Mouse (Mus musculus) cerebellum, adult 8-10 months (tissue): Measurements from ENCODE around the gene Acpp.

ENCODE experiments used
- DNase-seq: peaks from one replicate; pipeline ENCODE4 v3.0.0; 2022

The Acpp gene

GRCm38 (mm10) chr9:104247307-104247987 lies 90.1 kb downstream of the Acpp start:
- no peak for DNase-seq

DNA sequence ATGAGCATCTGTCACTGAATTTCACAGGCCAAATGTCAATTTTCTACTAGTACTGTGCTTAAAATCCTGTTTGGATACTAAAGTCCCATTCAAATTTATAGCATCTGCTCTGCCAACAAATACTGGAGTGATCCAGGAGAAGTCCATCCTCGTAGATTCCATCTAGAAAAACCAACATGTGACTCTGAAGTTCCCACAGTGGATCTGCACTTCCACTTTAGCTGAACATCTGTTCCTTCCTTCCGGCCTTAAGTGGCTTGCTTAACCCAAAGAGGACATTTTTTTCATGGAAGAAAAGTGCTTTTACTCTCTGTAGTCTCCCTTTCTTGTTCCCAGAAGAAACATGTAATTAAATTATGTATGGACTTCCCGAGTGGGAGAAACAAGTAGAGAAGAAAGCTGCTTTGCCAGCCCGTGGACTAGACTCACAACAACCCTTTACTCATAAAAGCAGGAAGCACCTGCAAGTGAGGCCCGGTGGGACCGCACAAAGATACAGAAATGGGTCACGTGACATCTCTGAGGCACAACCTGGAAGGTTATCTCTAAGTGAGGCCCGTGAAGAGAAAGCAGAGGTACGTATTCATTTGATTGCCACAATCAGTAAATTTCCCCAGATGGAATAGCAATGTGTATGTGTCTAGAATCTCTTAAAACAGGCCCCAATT lies 93.6 kb downstream of the Acpp start:
- no peak for DNase-seq

- DNase-seq = no peak
Measured at GRCm38 (mm10) chr9:104240146-104240545, 97.4 kb downstream of the Acpp start.

DNA sequence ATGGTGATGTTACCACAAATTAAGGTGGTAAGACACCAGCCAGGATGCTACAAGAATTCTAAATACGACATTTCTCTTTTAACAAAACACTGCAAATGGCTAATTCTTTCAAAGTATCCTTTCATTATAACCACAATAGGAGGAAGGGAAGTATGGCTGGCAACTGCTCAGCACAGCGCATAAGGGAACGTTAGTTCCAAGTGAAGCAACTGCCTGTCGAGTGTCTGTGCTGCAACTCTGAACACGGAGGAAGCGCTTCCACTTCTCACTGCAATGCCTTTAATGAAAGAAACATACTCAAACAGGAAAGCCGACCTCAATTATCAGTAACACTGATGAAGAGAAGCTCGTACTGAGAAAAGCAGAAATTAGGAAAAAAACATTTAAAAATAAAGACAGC lies 98.5 kb downstream of the Acpp start:
- no peak for DNase-seq
